Mouse (Mus musculus) urinary bladder, postnatal 14 days (tissue): Measurements from ENCODE around the gene Smim13.

Source experiments
- DNase-seq: peaks from one replicate; pipeline ENCODE4 v3.0.0; 2021; ENCODE audit warnings: low spot score

Gene Smim13

GRCm38 (mm10) chr13:41291466-41291974, 41.9 kb downstream of the Smim13 start:
- DNase-seq = no peak

- DNase-seq = no peak
Observed at GRCm38 (mm10) chr13:41293595-41293994, 44.0 kb downstream of the Smim13 start.

GRCm38 (mm10) chr13:41295886-41296285, 46.2 kb downstream of the Smim13 start:
- DNase-seq = no peak

- DNase-seq = no peak
Observed at GRCm38 (mm10) chr13:41296396-41296795, 46.8 kb downstream of the Smim13 start.

- no peak for DNase-seq
Observed at GRCm38 (mm10) chr13:41298533-41298932, 48.9 kb downstream of the Smim13 start.

GRCm38 (mm10) chr13:41298996-41299395, 49.4 kb downstream of the Smim13 start:
- no peak for DNase-seq

- no peak for DNase-seq
Observed at GRCm38 (mm10) chr13:41300037-41300436, 50.4 kb downstream of the Smim13 start.

- DNase-seq = peak; percentile 89
Observed at GRCm38 (mm10) chr13:41302716-41303115, 53.1 kb downstream of the Smim13 start.

- DNase-seq = no peak
Observed at GRCm38 (mm10) chr13:41320749-41321148, 71.1 kb downstream of the Smim13 start.

GRCm38 (mm10) chr13:41321433-41321832, 71.8 kb downstream of the Smim13 start:
- no peak for DNase-seq

- DNase-seq = no peak
Observed at GRCm38 (mm10) chr13:41324631-41325030, 75.0 kb downstream of the Smim13 start.

GRCm38 (mm10) chr13:41325346-41325745, 75.7 kb downstream of the Smim13 start:
- no peak for DNase-seq

- no peak for DNase-seq
Observed at GRCm38 (mm10) chr13:41326134-41326533, 76.5 kb downstream of the Smim13 start.
